Mouse (Mus musculus): ENCODE measurements around the gene Fam90a1b. TPM values are rescaled to one million over a fixed set of nuclear protein-coding genes. Genes with fewer than 3 reads are reported as not detected.
A peak's percentile ranks its signal among the peaks of the same experiment; 100 is the strongest.
"Not testable (repeated sequence)": the region's sequence is repeated elsewhere in the genome, so short reads cannot be mapped to it uniquely, and the experiment has no call there.

The Fam90a1b gene
- polyA plus RNA-seq (2016; fragmentation: Nextera tagmentation; extraction: Ambion mirVana) = 0.14 TPM in 1 of 2 replicates, not detected in the other

GRCm38 (mm10) chrX:94366670-94367241 lies at the start of gene Fam90a1b, which contains the start of gene Apoo:
Gene Fam90a1b, minus strand, starts transcription at chrX:94366777.
Gene Apoo, plus strand, starts transcription at chrX:94367117.
- H3K4me3 ChIP-seq = peak within 1 kb of the TSS; percentile 62
- no peaks in the 10 kb centered on the region for H3K36me3 ChIP-seq (replicated peaks)
- peak within 1 kb of the TSS; percentile 86 for H3K27ac ChIP-seq
- H3K4me1 ChIP-seq = peaks cover 7% of the 10 kb centered on the region
- DNase-seq (ENCODE audit: extremely low spot score, low spot score) = peak; percentile 94
- 15% methylated on average over 46 of the region's 46 CpGs for WGBS
- H3K27me3 ChIP-seq (ENCODE audit: poor library complexity, severe bottlenecking) = peaks cover 96% of the 10 kb centered on the region
- no peaks in the 10 kb centered on the region for H3K9me3 ChIP-seq

- no peak for DNase-seq (ENCODE audit: extremely low spot score, low spot score)
- Histone ChIP-seq H3K9me3 (no peaks in the 10 kb centered on the region), H3K4me1 (0 out of 2 replicates have a peak, but pooled peaks cover 3% of the 10 kb centered on the region), H3K27me3 (ENCODE audit: poor library complexity, severe bottlenecking) (peaks cover 71% of the 10 kb centered on the region), H3K36me3 (replicated peaks) (no peaks in the 10 kb centered on the region), H3K27ac (no peak overlapping the region), H3K4me3 (no peak overlapping the region)
- WGBS = 51% methylated on average over 3 of the region's 3 CpGs
Observed at GRCm38 (mm10) chrX:94408975-94409374, 42.4 kb upstream of the Fam90a1b start.

- no peaks in the 10 kb centered on the region for H3K4me1 ChIP-seq
- H3K4me3 ChIP-seq = no peak overlapping the region
- no peak overlapping the region for H3K27ac ChIP-seq
- H3K27me3 ChIP-seq (ENCODE audit: poor library complexity, severe bottlenecking) = peaks cover 93% of the 10 kb centered on the region
- DNase-seq (ENCODE audit: extremely low spot score, low spot score) = no peak
- H3K9me3 ChIP-seq = no peaks in the 10 kb centered on the region
- WGBS = 81% methylated on average over 5 of the region's 5 CpGs
- peaks cover 18% of the 10 kb centered on the region for H3K36me3 ChIP-seq (replicated peaks)
Observed at GRCm38 (mm10) chrX:94378734-94379133, 12.2 kb upstream of the Fam90a1b start.

GRCm38 (mm10) chrX:94367248-94367647 lies 671 bp upstream of the Fam90a1b start:
- Histone ChIP-seq H3K4me3 (peak overlapping the region; percentile 62), H3K27me3 (ENCODE audit: poor library complexity, severe bottlenecking) (peaks cover 96% of the 10 kb centered on the region), H3K9me3 (no peaks in the 10 kb centered on the region), H3K27ac (peak overlapping the region; percentile 86), H3K36me3 (replicated peaks) (no peaks in the 10 kb centered on the region), H3K4me1 (peaks cover 7% of the 10 kb centered on the region)
- 24% methylated on average over 17 of the region's 17 CpGs for WGBS
- DNase-seq (ENCODE audit: extremely low spot score, low spot score) = no peak

- peaks cover 96% of the 10 kb centered on the region for H3K27me3 ChIP-seq (ENCODE audit: poor library complexity, severe bottlenecking)
- peak; percentile 23 for DNase-seq (ENCODE audit: extremely low spot score, low spot score)
- no peaks in the 10 kb centered on the region for H3K36me3 ChIP-seq (replicated peaks)
- H3K4me1 ChIP-seq = peaks cover 7% of the 10 kb centered on the region
- H3K4me3 ChIP-seq = peak overlapping the region; percentile 62
- no peak overlapping the region for H3K27ac ChIP-seq
- WGBS = 22% methylated on average over 16 of the region's 16 CpGs
- no peaks in the 10 kb centered on the region for H3K9me3 ChIP-seq
Observed at GRCm38 (mm10) chrX:94366029-94366428, 548 bp downstream of the Fam90a1b start.

- Histone ChIP-seq H3K4me1 (peaks cover 7% of the 10 kb centered on the region), H3K27ac (no peak overlapping the region), H3K9me3 (no peaks in the 10 kb centered on the region), H3K4me3 (peak overlapping the region; percentile 62), H3K27me3 (ENCODE audit: poor library complexity, severe bottlenecking) (peaks cover 95% of the 10 kb centered on the region), H3K36me3 (replicated peaks) (no peaks in the 10 kb centered on the region)
- no peak for DNase-seq (ENCODE audit: extremely low spot score, low spot score)
- WGBS = 30% methylated on average over 14 of the region's 14 CpGs
Observed at GRCm38 (mm10) chrX:94365381-94365925, 1.1 kb downstream of the Fam90a1b start.

- peaks cover 94% of the 10 kb centered on the region for H3K27me3 ChIP-seq (ENCODE audit: poor library complexity, severe bottlenecking)
- DNase-seq (ENCODE audit: extremely low spot score, low spot score); H3K27ac ChIP-seq; H3K36me3 ChIP-seq (replicated peaks); H3K4me1 ChIP-seq; H3K9me3 ChIP-seq; H3K4me3 ChIP-seq: not testable (repeated sequence)
- 96% methylated on average over 4 of the region's 4 CpGs for WGBS
Observed at GRCm38 (mm10) chrX:94343638-94344037, 22.9 kb downstream of the Fam90a1b start.

- WGBS = 87% methylated on average over 11 of the region's 11 CpGs
- Histone ChIP-seq H3K27me3 (ENCODE audit: poor library complexity, severe bottlenecking) (peaks cover 94% of the 10 kb centered on the region), H3K9me3 (no peaks in the 10 kb centered on the region), H3K36me3 (replicated peaks) (no peaks in the 10 kb centered on the region), H3K4me3 (no peak overlapping the region), H3K4me1 (no peaks in the 10 kb centered on the region), H3K27ac (no peak overlapping the region)
- no peak for DNase-seq (ENCODE audit: extremely low spot score, low spot score)
Observed at GRCm38 (mm10) chrX:94321036-94321902, 45.3 kb downstream of the Fam90a1b start.

Small RNA genes within 50 kb of the gene (microRNA-seq; reads per million reads assigned to microRNA genes)
- gene Gm44477 = not detected

Other genes starting within 250 kb of the Fam90a1b start
- 27.2 and 29.0 TPM in 2 replicates for gene Zfx, start 243.1 kb downstream of the Fam90a1b start, polyA plus RNA-seq (2016; fragmentation: Nextera tagmentation; extraction: Ambion mirVana)
- 109 and 110 TPM in 2 replicates for gene Eif2s3x, start 153.9 kb downstream of the Fam90a1b start, polyA plus RNA-seq (2016; fragmentation: Nextera tagmentation; extraction: Ambion mirVana)
- 7.8 and 8.1 TPM in 2 replicates for gene Klhl15, start 132.2 kb downstream of the Fam90a1b start, polyA plus RNA-seq (2016; fragmentation: Nextera tagmentation; extraction: Ambion mirVana)
- 112 and 119 TPM in 2 replicates for gene Apoo, start 340 bp upstream of the Fam90a1b start, polyA plus RNA-seq (2016; fragmentation: Nextera tagmentation; extraction: Ambion mirVana)
- 614 and 626 TPM in 2 replicates for gene Maged1, start 175.4 kb upstream of the Fam90a1b start, polyA plus RNA-seq (2016; fragmentation: Nextera tagmentation; extraction: Ambion mirVana)